Mouse (Mus musculus) intestine, embryonic 15.5 days (tissue): ENCODE measurements at regions not wholly inside any gene's neighbourhood (a gene's known extent, or its start where the extent isn't known, plus 50 kb on each side); places are given as distances from the start of the nearest gene placed in this dataset.

Experiments
- ATAC-seq: fragments of 200-750 bp; cut with Nextera tagmentation; 2 replicates; pipeline ENCODE4 v1.8.0; 2017; ENCODE audit warnings: moderate TSS enrichment, moderate library complexity
- H3K27ac ChIP-seq: fragments of 300-500 bp; sonication (generic); 2 replicates; pipeline ENCODE4 v1.5.1; 2015; ENCODE audit warnings: mild to moderate bottlenecking, inconsistent platforms
- H3K27me3 ChIP-seq: fragments of 300-500 bp; sonication (generic); replicated peaks from 2 replicates; pipeline ENCODE4 v1.6.1; 2015; ENCODE audit warnings: inconsistent platforms
- H3K36me3 ChIP-seq: fragments of 300-500 bp; sonication (generic); 2 replicates; pipeline ENCODE4 v1.6.1; 2015; ENCODE audit warnings: inconsistent platforms
- H3K4me1 ChIP-seq: fragments of 300-500 bp; sonication (generic); replicated peaks from 2 replicates; pipeline ENCODE4 v1.6.1; 2015; ENCODE audit warnings: inconsistent platforms
- H3K4me2 ChIP-seq: fragments of 300-500 bp; sonication (generic); replicated peaks from 2 replicates; pipeline ENCODE4 v1.6.1; 2015; ENCODE audit warnings: mild to moderate bottlenecking, inconsistent platforms
- H3K4me3 ChIP-seq: fragments of 300-500 bp; sonication (generic); replicated peaks from 2 replicates; pipeline ENCODE4 v1.5.1; 2015; ENCODE audit warnings: inconsistent platforms
- H3K9ac ChIP-seq: fragments of 300-500 bp; sonication (generic); 2 replicates; pipeline ENCODE4 v1.6.1; 2015; ENCODE audit warnings: inconsistent platforms
- H3K9me3 ChIP-seq: fragments of 300-500 bp; sonication (generic); 2 replicates; pipeline ENCODE4 v1.6.1; 2016; ENCODE audit warnings: inconsistent platforms
- WGBS: fragments of 180-500 bp; shearing (Covaris S2); methylation state at CpG from one replicate; pipeline ENCODE4 v1.1.7; 2015; 5-methylcytosine and 5-hydroxymethylcytosine counted together

DNA sequence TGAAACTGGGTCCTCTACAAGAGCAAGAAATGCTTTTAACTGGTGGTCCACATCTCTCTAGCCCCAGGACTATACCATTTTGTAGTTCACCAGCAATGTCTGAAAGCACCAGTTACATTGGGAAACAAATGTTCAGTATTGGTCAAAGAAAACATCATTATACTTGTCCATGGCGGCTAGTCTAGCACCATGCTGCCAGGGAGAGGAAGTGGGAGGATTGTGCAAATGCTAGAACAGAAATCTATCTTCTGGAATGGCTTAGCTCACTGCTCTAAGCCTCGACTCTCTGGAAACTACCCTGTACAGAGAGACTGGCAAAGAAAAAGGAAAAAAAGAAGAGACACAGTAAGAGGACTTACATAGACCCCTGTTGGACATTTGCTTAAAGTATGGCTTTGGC, 81.1 kb upstream of the Ralgapa2 start:
- H3K27ac ChIP-seq: no peak overlapping the region
- no peaks in the 10 kb centered on the region for H3K9me3 ChIP-seq
- H3K4me1 ChIP-seq: no peaks in the 10 kb centered on the region
- no peak for ATAC-seq
- no peaks in the 10 kb centered on the region for H3K27me3 ChIP-seq
- H3K4me3 ChIP-seq: no peak overlapping the region
- no peaks in the 10 kb centered on the region for H3K36me3 ChIP-seq
- no peak overlapping the region for H3K9ac ChIP-seq
- H3K4me2 ChIP-seq: no peak overlapping the region
- 60% methylated on average over 2 of the region's 2 CpGs for WGBS

DNA sequence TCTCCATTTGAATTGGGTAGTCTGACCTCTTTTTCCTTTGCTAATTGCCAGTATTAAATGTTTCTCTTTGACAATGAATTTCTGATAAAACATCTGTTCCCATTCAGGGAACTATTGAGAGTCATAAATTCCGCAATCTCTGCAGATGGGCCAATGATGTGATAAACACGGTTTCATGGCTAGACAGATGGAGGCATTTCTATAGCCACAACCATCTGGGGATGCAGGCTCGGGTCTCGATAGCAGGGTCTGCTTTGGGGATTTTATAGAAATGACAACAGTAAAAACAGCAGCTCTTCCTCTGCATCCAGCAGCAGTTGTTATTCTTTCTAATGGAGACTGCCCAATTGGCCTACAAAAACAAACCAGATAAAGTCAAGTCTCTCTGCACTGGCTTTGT, 82.1 kb upstream of the Ralgapa2 start:
- Histone ChIP-seq H3K4me3 (no peak overlapping the region), H3K9ac (no peak overlapping the region)
- WGBS: 84% methylated on average over 4 of the region's 4 CpGs

DNA sequence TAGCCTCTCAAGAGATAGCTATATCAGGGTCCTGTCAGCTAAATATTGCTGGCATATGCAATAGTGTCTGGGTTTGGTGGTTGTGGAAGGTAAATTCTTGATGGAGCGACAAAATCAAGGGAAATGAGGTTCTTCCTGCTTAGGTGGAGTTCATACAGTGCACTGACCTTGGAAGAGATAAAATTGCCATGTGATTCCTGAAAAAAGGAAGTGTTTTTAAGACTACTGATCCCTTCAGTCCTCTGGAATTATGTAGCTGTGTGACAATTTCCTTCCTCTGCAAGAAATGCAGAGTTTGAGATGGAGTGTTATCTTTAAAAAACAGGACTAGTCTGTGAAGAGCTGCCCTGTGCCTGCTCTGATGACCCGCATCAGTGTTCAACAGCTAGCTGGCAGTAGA, 83.5 kb upstream of the Ralgapa2 start:
- Histone ChIP-seq H3K27me3 (no peaks in the 10 kb centered on the region), H3K4me3 (no peak overlapping the region), H3K27ac (no peak overlapping the region), H3K4me1 (no peaks in the 10 kb centered on the region), H3K36me3 (no peaks in the 10 kb centered on the region), H3K9me3 (no peaks in the 10 kb centered on the region), H3K4me2 (no peak overlapping the region), H3K9ac (no peak overlapping the region)
- ATAC-seq: no peak
- WGBS: 83% methylated on average over 2 of the region's 2 CpGs

More for the DNA sequence above, 82.1 kb upstream of the Ralgapa2 start:
- Histone ChIP-seq H3K9me3 (no peaks in the 10 kb centered on the region), H3K36me3 (no peaks in the 10 kb centered on the region), H3K4me1 (no peaks in the 10 kb centered on the region), H3K4me2 (no peak overlapping the region), H3K27ac (no peak overlapping the region), H3K27me3 (no peaks in the 10 kb centered on the region)
- ATAC-seq: no peak

DNA sequence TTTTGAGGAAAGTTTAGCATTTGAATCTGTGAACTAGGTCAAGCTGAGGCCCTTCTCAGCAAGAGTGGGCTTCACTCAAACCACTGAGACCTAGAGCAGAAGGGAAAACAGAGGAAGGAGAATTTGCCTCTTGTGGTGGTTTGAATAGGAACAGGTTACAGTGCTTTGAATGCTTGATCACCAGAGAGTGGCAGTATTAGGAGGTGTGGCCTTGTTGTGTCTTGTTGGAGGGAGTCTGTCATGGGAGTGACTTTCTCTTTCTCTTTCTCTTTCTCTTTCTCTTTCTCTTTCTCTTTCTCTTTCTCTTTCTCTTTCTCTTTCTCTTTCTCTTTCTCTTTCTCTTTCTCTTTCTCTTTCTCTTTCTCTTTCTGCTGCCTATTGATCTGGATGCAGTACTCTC, 94.0 kb upstream of the Ralgapa2 start:
- no peaks in the 10 kb centered on the region for H3K27me3 ChIP-seq
- H3K4me1 ChIP-seq: no peaks in the 10 kb centered on the region
- H3K4me2 ChIP-seq: no peak overlapping the region
- no peaks in the 10 kb centered on the region for H3K9me3 ChIP-seq
- H3K4me3 ChIP-seq: no peak overlapping the region
- no peak overlapping the region for H3K27ac ChIP-seq
- H3K36me3 ChIP-seq: no peaks in the 10 kb centered on the region
- ATAC-seq: no peak
- H3K9ac ChIP-seq: no peak overlapping the region

DNA sequence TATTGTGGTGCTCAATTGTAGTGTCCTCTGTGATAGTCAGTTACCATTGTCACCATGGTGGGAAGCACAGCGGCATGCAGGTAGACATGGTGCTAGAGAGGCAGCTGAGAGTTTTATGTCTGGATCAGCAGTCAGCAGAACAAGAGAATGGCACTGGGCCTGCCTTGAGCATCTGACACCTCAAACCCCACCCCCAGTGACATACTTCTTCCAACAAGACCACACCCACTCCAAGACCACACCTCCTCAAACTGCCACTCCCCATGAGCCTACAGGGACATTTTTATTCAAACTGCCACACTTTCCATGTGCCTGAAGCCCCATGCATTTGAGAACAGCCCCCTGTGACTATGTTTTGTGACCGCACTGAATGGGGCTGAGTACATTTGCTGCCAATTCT, 98.8 kb upstream of the Ralgapa2 start:
- Histone ChIP-seq H3K9ac (no peak overlapping the region), H3K9me3 (no peaks in the 10 kb centered on the region), H3K4me1 (no peaks in the 10 kb centered on the region), H3K27ac (no peak overlapping the region), H3K36me3 (no peaks in the 10 kb centered on the region), H3K4me3 (no peak overlapping the region), H3K27me3 (no peaks in the 10 kb centered on the region), H3K4me2 (no peak overlapping the region)
- no peak for ATAC-seq
- 100% methylated on average over 2 of the region's 2 CpGs for WGBS

DNA sequence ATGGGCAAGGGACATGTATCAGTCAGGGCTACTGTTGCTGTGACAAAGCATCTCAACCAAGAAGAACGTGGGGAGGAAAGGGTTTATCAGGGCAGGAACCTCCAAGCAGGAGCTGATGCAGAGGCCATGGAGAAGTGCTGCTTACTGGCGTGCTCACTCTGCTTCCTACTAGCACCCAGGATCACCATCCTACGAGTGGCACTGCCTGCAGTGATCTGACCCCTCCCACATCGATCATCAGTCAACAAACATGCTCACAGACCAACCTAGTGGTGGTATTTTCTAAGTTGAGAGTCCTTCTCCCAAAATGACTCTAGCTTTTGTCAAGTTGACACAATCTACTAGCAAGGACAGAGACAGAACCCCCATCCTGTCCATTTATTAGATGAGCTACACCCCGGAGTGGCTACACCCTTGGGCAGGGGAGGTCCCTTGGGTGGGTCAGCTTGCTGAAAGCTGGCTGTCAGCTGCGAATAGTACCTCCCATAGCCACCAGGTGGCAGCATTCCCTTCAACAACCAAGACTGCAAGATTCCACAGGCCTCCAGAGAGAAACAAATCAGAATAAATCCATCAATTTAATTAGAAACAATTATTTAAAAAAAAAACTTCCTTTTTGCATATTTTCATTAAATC, 99.9 kb upstream of the Ralgapa2 start:
- H3K4me3 ChIP-seq: no peak overlapping the region
- H3K36me3 ChIP-seq: no peaks in the 10 kb centered on the region
- no peaks in the 10 kb centered on the region for H3K4me1 ChIP-seq
- H3K27me3 ChIP-seq: no peaks in the 10 kb centered on the region
- no peak overlapping the region for H3K4me2 ChIP-seq
- H3K9me3 ChIP-seq: no peaks in the 10 kb centered on the region
- peak; percentile 42 for ATAC-seq
- no peak overlapping the region for H3K27ac ChIP-seq
- no peak overlapping the region for H3K9ac ChIP-seq
- WGBS: 41% methylated on average over 6 of the region's 6 CpGs

DNA sequence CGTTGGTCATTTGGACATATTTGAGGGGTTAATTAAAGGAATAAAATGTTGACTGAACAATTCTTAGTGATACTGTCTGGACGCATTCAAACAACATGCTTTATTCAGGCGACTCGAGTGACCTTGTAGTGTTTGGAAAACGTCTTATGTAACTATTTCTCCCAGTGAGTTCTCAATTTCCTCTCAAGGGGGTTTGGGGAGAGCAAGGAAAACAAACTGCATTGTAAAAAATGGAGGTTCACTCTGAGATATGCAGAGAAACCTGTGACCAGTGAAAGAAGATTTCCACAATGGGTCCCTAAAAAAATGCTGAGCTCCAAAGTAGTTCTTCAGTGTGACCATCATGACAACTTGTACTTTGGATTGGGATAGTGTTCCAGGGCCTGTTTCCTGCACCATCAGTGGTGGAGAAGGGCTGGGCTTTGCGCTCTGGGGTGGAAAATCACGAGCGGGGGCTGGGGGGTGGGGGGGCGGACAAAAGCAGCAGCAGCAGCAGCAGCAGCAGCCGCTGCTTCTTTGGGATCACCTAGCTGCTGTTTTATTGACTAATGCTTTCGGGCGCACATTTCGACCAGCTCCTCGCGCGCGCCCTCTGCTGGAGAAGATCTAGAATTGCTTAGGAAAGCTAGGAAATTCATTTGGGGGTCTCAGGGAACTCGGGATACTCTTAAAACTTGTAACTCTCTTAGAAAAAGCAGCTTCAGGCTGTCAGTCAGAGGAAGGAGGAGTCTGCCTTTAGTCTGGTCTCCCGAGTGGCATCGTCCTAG, 100.6 kb upstream of the Ralgapa2 start:
- Histone ChIP-seq H3K27ac (no peak overlapping the region), H3K4me1 (no peaks in the 10 kb centered on the region), H3K4me3 (no peak overlapping the region; the same call in 1 of the 2 replicates), H3K4me2 (peak overlapping the region; percentile 61), H3K9ac (no peak overlapping the region), H3K27me3 (no peaks in the 10 kb centered on the region), H3K36me3 (no peaks in the 10 kb centered on the region), H3K9me3 (no peaks in the 10 kb centered on the region)
- no peak for ATAC-seq
- WGBS: 6% methylated on average over 20 of the region's 20 CpGs

DNA sequence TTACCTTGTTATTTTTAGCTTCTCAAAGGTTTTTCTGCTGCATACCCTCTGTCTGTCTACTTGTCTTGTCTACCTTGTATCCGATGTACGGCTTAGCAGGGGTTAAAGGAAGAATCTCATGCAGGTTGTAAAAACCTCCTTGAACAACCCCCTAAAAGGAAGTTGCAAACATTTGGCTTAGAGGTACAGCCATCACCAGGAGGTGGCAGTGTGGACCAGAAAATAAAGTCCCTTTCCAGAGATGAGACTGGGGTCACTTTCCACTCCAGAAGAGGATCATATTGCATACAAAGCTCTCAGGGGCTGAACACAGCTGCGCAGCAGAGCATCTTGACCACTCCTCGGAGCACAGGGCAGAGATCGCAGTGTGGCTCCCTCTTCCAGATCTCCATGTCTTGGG, 109.0 kb upstream of the Ralgapa2 start:
- Histone ChIP-seq H3K4me3 (no peak overlapping the region), H3K4me2 (no peak overlapping the region), H3K4me1 (no peaks in the 10 kb centered on the region), H3K9ac (no peak overlapping the region), H3K27ac (no peak overlapping the region), H3K27me3 (no peaks in the 10 kb centered on the region), H3K36me3 (no peaks in the 10 kb centered on the region), H3K9me3 (no peaks in the 10 kb centered on the region)
- peak; percentile 57; the same call in 1 of the 2 replicates for ATAC-seq
- 8% methylated on average over 5 of the region's 5 CpGs for WGBS

DNA sequence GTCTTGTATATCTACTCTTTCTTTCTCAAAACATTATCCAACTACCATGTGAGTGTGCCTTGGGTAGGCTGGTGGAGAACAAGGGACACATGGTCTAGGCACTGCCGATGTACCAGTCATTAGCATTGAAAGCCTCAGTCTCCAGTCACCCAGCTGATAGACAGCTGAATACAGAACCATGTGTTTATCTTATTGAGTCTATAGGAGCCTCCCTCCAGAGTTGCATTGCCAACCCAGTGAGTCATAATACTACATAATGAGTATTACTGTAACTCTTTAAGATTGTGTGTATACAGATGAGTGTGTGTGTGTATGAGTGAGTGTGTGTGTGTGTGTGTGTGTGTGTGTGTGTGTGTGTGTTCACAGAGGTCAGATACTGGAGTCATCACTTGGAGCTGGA, 110.9 kb upstream of the Ralgapa2 start:
- Histone ChIP-seq H3K36me3 (no peaks in the 10 kb centered on the region), H3K9me3 (no peaks in the 10 kb centered on the region), H3K4me3 (no peak overlapping the region), H3K4me2 (no peak overlapping the region), H3K27ac (no peak overlapping the region), H3K4me1 (no peaks in the 10 kb centered on the region), H3K9ac (no peak overlapping the region), H3K27me3 (no peaks in the 10 kb centered on the region)
- no peak for ATAC-seq
- 83% methylated on average over 1 of the region's 1 CpGs for WGBS

DNA sequence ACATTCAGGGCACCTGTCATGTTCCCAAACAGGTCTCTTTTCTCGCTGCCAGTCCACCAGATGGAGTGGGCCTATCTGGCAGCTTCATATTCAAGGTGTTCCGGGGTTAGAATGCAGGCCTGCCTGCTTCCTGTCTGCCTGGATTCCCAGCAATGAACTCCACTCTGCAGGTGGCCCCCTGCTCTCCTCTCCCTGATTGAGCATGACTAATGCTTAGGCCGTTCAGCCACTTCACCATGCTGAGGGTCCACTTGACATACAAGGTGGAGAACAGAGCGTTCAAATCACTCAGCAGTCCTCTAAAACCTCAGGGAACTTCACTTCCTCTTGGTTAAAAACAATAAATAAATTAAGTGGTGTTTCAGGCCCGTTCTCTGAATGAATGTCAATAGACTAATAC, 112.1 kb upstream of the Ralgapa2 start:
- WGBS: 59% methylated on average over 5 of the region's 5 CpGs
- Histone ChIP-seq H3K4me2 (no peak overlapping the region), H3K9me3 (no peaks in the 10 kb centered on the region), H3K4me1 (no peaks in the 10 kb centered on the region), H3K36me3 (no peaks in the 10 kb centered on the region), H3K27me3 (no peaks in the 10 kb centered on the region), H3K9ac (no peak overlapping the region), H3K27ac (no peak overlapping the region), H3K4me3 (no peak overlapping the region)
- no peak for ATAC-seq

DNA sequence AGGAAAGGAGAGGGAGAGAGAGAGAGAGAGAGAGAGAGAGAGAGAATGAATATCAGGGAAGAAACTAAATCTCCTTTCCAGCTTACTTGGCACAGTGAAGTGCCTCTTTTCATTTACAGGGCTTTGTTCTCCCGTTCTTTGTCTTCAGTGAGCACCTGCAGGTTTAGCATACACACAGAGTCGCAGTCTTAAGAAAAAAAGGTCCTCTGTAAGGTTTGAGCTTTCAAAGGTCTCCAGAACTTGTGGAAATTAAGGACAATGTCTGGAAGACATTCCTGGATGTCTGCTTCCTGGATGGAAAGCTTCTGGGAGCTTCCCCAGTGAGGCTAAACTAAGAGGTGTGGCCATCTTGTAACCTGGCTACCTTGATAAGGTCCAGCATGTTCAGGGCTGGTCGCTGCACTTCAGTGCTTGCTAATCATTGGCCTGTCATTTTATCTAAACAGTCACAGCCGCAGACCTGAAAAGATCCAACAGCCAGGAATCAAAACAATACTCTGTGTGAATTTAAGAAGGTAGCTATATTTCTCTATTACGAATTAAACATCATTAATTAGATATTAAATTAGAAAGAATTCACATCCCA, 113.1 kb upstream of the Ralgapa2 start:
- no peaks in the 10 kb centered on the region for H3K9me3 ChIP-seq
- H3K4me2 ChIP-seq: no peak overlapping the region
- H3K9ac ChIP-seq: no peak overlapping the region
- no peaks in the 10 kb centered on the region for H3K4me1 ChIP-seq
- no peak overlapping the region for H3K27ac ChIP-seq
- H3K36me3 ChIP-seq: no peaks in the 10 kb centered on the region
- H3K4me3 ChIP-seq: no peak overlapping the region
- H3K27me3 ChIP-seq: no peaks in the 10 kb centered on the region; the same call in 1 of the 2 replicates
- WGBS: 36% methylated on average over 5 of the region's 5 CpGs
- peak; percentile 59; the same call in 1 of the 2 replicates for ATAC-seq

DNA sequence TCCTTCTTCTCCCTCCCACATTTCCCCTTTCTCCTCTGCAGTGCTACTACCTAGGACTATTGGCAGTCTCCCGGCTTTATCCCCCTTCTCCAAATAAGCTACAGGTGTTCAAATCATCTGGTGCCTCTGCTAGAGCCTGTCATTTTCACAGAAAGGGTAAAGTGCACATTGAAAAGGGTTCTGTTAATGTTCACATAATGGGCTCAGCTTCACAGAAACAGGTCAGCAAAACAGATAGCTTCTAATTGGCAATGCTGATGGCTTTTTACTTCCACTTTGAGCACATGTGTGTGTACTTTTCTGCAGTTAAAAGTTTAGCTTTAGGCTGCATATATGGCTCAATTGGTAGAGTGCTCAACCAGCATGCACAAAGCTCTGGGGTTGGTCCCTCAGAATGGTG, 114.4 kb upstream of the Ralgapa2 start:
- 29% methylated on average over 1 of the region's 1 CpGs for WGBS
- no peaks in the 10 kb centered on the region for H3K4me1 ChIP-seq
- no peak overlapping the region for H3K4me2 ChIP-seq
- no peak overlapping the region for H3K4me3 ChIP-seq
- no peak overlapping the region for H3K27ac ChIP-seq
- no peak for ATAC-seq
- H3K9ac ChIP-seq: no peak overlapping the region
- no peaks in the 10 kb centered on the region for H3K9me3 ChIP-seq
- H3K27me3 ChIP-seq: no peaks in the 10 kb centered on the region; the same call in 1 of the 2 replicates
- H3K36me3 ChIP-seq: no peaks in the 10 kb centered on the region

DNA sequence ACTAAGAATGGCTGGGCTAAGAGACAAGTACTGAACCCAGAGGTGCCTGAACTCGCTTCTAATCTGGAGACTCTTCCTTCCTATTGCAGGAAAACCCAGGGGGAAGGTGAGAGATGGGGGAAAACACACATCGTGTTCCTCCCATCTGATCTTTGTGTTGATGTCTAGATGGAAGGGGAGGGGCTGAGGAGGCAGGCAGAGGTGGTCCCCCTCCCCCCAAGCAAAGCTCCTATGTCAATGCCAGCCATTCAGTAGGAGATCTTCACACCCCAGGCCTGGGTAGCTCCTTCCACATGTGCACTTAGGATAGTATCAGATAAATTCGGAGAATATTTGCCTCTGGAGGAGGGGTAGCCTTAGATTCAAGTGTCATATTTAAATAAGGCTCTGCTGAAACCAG, 118.0 kb upstream of the Ralgapa2 start:
- H3K9me3 ChIP-seq: no peaks in the 10 kb centered on the region
- H3K4me3 ChIP-seq: no peak overlapping the region
- no peaks in the 10 kb centered on the region for H3K36me3 ChIP-seq
- no peaks in the 10 kb centered on the region for H3K4me1 ChIP-seq
- 69% methylated on average over 3 of the region's 3 CpGs for WGBS
- no peak overlapping the region for H3K4me2 ChIP-seq
- no peak for ATAC-seq
- no peak overlapping the region for H3K9ac ChIP-seq
- no peak overlapping the region for H3K27ac ChIP-seq
- no peaks in the 10 kb centered on the region; the same call in 1 of the 2 replicates for H3K27me3 ChIP-seq
